Mouse (Mus musculus) colon, adult 2 months (tissue): Measurements from ENCODE around the gene Gm11627. TPM values are rescaled to one million over a fixed set of nuclear protein-coding genes. Genes with fewer than 3 reads are reported as not detected.

Experiments
- polyA plus RNA-seq: library from polyadenylated mRNA; depleted of rRNA; stranded (reverse); fragments of >200 nt; gene quantifications from 2 replicates; pipeline ENCODE4 v1.2.3, GENCODE M21; 2012; rRNA removed

Gm11627 gene
- polyA plus RNA-seq = 1.6 and 2.1 TPM in 2 replicates

GRCm38 (mm10) chr11:102579165-102580033 is at the start of gene Gm11627:
Gene Gm11627, minus strand, starts transcription at chr11:102579461.

GRCm38 (mm10) chr11:102604010-102604584 is 24.8 kb upstream of the Gm11627 start, which contains the start of gene Fzd2:
Gene Fzd2, plus strand, starts transcription at chr11:102604396.

GRCm38 (mm10) chr11:102556031-102556715 is 23.1 kb downstream of the Gm11627 start, which contains the start of gene Gpatch8:
Gene Gpatch8, minus strand, starts transcription at chr11:102556392.

Other genes starting within 250 kb of the Gm11627 start
- 0.08 and 0.15 TPM in 2 replicates for gene Slc4a1, start 213.3 kb downstream of the Gm11627 start, polyA plus RNA-seq
- 14.5 and 19.1 TPM in 2 replicates for gene Rundc3a, start 186.1 kb downstream of the Gm11627 start, polyA plus RNA-seq
- 591 and 649 TPM in 2 replicates for gene Slc25a39, start 171.5 kb downstream of the Gm11627 start, polyA plus RNA-seq
- gene Grn, start 149.1 kb downstream of the Gm11627 start, polyA plus RNA-seq = 155 and 216 TPM in 2 replicates
- gene Fam171a2, start 131.8 kb downstream of the Gm11627 start, polyA plus RNA-seq = 14.4 and 17.6 TPM in 2 replicates
- gene Itga2b, start 109.3 kb downstream of the Gm11627 start, polyA plus RNA-seq = 4.4 and 5.2 TPM in 2 replicates
- 12.2 and 14.1 TPM in 2 replicates for gene Gpatch8, start 23.1 kb downstream of the Gm11627 start, polyA plus RNA-seq
- 32.9 and 38.3 TPM in 2 replicates for gene Fzd2, start 24.9 kb upstream of the Gm11627 start, polyA plus RNA-seq
- gene Meioc, start 84.3 kb upstream of the Gm11627 start, polyA plus RNA-seq = not detected in 2 replicates
- 3.5 and 4.8 TPM in 2 replicates for gene Ccdc43, start 118.3 kb upstream of the Gm11627 start, polyA plus RNA-seq
- gene Adam11, start 182.0 kb upstream of the Gm11627 start, polyA plus RNA-seq = 9.1 and 11.5 TPM in 2 replicates
- 3.6 and 3.7 TPM in 2 replicates for gene Gjc1, start 240.2 kb upstream of the Gm11627 start, polyA plus RNA-seq